Mouse (Mus musculus) liver, embryonic 12.5 days (tissue): ENCODE measurements around the gene D130052B06Rik. TPM values are rescaled to one million over a fixed set of nuclear protein-coding genes. Genes with fewer than 3 reads are reported as not detected.

Experiments used
- ATAC-seq: fragments of 200-750 bp; cut with Nextera tagmentation; 2 replicates; pipeline ENCODE4 v1.8.0; 2017; ENCODE audit warnings: moderate number of reproducible peaks, mild to moderate bottlenecking, moderate library complexity
- H3K27ac ChIP-seq: fragments of 300-500 bp; sonication (generic); 2 replicates; pipeline ENCODE4 v1.5.1; 2016; ENCODE audit warnings: mild to moderate bottlenecking
- H3K27me3 ChIP-seq: fragments of 300-500 bp; sonication (generic); replicated peaks from 2 replicates; pipeline ENCODE4 v1.6.1; 2016; ENCODE audit warnings: mild to moderate bottlenecking, moderate library complexity
- H3K36me3 ChIP-seq: fragments of 300-500 bp; sonication (generic); 2 replicates; pipeline ENCODE4 v1.6.1; 2016; ENCODE audit warnings: mild to moderate bottlenecking, moderate library complexity
- H3K4me1 ChIP-seq: fragments of 300-500 bp; sonication (generic); 2 replicates; pipeline ENCODE4 v1.6.1; 2016
- H3K4me2 ChIP-seq: fragments of 300-500 bp; sonication (generic); 2 replicates; pipeline ENCODE4 v1.6.1; 2016; ENCODE audit warnings: mild to moderate bottlenecking, moderate library complexity
- H3K4me3 ChIP-seq: fragments of 300-500 bp; sonication (generic); 2 replicates; pipeline ENCODE4 v1.5.1; 2016; ENCODE audit warnings: mild to moderate bottlenecking, moderate library complexity
- H3K9ac ChIP-seq: fragments of 300-500 bp; sonication (generic); 2 replicates; pipeline ENCODE4 v1.6.1; 2016; ENCODE audit warnings: mild to moderate bottlenecking, moderate library complexity
- H3K9me3 ChIP-seq: fragments of 300-500 bp; sonication (generic); replicated peaks from 2 replicates; pipeline ENCODE4 v1.6.1; 2016; ENCODE audit warnings: mild to moderate bottlenecking, moderate library complexity
- WGBS: fragments of 180-500 bp; shearing (Covaris S2); methylation state at CpG from one replicate; pipeline ENCODE4 v1.1.7; 2016; ENCODE audit not compliant: insufficient replicate concordance; 5-methylcytosine and 5-hydroxymethylcytosine counted together
- polyA plus RNA-seq: library from polyadenylated mRNA; unstranded; fragments of >200 nt; fragmentation: Nextera tagmentation; extraction: Ambion mirVana; gene quantifications from 2 replicates; pipeline ENCODE4 v1.2.1, GENCODE M21; 2016

D130052B06Rik gene
- polyA plus RNA-seq, 1 experiment from 2014 or later = not detected

GRCm38 (mm10) chr11:33607784-33608183, 8.7 kb downstream of the D130052B06Rik start:
- Histone ChIP-seq H3K9me3 (no peaks in the 10 kb centered on the region), H3K27me3 (no peaks in the 10 kb centered on the region), H3K36me3 (no peaks in the 10 kb centered on the region), H3K4me2 (no peak overlapping the region), H3K9ac (no peak overlapping the region), H3K4me3 (no peak overlapping the region), H3K27ac (no peak overlapping the region), H3K4me1 (no peaks in the 10 kb centered on the region)
- 51% methylated on average over 3 of the region's 3 CpGs for WGBS
- no peak for ATAC-seq

- H3K27me3 ChIP-seq = no peaks in the 10 kb centered on the region; the same call in 1 of the 2 replicates
- WGBS = 8% methylated on average over 15 of the region's 15 CpGs
- no peak overlapping the region for H3K4me2 ChIP-seq
- H3K4me3 ChIP-seq = no peak overlapping the region
- H3K4me1 ChIP-seq = no peaks in the 10 kb centered on the region
- H3K9me3 ChIP-seq = no peaks in the 10 kb centered on the region
- no peak overlapping the region for H3K27ac ChIP-seq
- no peaks in the 10 kb centered on the region for H3K36me3 ChIP-seq
- no peak overlapping the region for H3K9ac ChIP-seq
- no peak for ATAC-seq
These were observed 15.1 kb downstream of the D130052B06Rik start for GRCm38 (mm10) chr11:33614218-33614617.

GRCm38 (mm10) chr11:33627136-33627742, 28.1 kb downstream of the D130052B06Rik start:
- ATAC-seq = no peak
- H3K27ac ChIP-seq = no peak overlapping the region
- no peak overlapping the region for H3K9ac ChIP-seq
- no peak overlapping the region for H3K4me3 ChIP-seq
- no peak overlapping the region for H3K4me2 ChIP-seq
- H3K36me3 ChIP-seq = no peaks in the 10 kb centered on the region
- no peaks in the 10 kb centered on the region for H3K27me3 ChIP-seq
- WGBS = 58% methylated on average over 4 of the region's 4 CpGs
- H3K9me3 ChIP-seq = no peaks in the 10 kb centered on the region
- no peaks in the 10 kb centered on the region for H3K4me1 ChIP-seq

GRCm38 (mm10) chr11:33637107-33637506, 38.0 kb downstream of the D130052B06Rik start:
- ATAC-seq = no peak

GRCm38 (mm10) chr11:33649358-33649757, 50.3 kb downstream of the D130052B06Rik start:
- Histone ChIP-seq H3K27ac (no peak overlapping the region), H3K4me2 (no peak overlapping the region), H3K9ac (no peak overlapping the region), H3K9me3 (no peaks in the 10 kb centered on the region), H3K4me3 (no peak overlapping the region), H3K36me3 (no peaks in the 10 kb centered on the region), H3K4me1 (no peaks in the 10 kb centered on the region), H3K27me3 (no peaks in the 10 kb centered on the region)
- ATAC-seq = no peak
- 60% methylated on average over 2 of the region's 2 CpGs for WGBS

More at GRCm38 (mm10) chr11:33637107-33637506, 38.0 kb downstream of the D130052B06Rik start:
- Histone ChIP-seq H3K4me3 (no peak overlapping the region), H3K27me3 (no peaks in the 10 kb centered on the region), H3K4me1 (no peaks in the 10 kb centered on the region), H3K9me3 (no peaks in the 10 kb centered on the region), H3K36me3 (no peaks in the 10 kb centered on the region), H3K4me2 (no peak overlapping the region), H3K9ac (no peak overlapping the region), H3K27ac (no peak overlapping the region)
- WGBS = 28% methylated on average over 2 of the region's 2 CpGs

- WGBS = 45% methylated on average over 2 of the region's 2 CpGs
- no peaks in the 10 kb centered on the region for H3K27me3 ChIP-seq
- H3K4me3 ChIP-seq = no peak overlapping the region
- no peaks in the 10 kb centered on the region for H3K4me1 ChIP-seq
- H3K27ac ChIP-seq = no peak overlapping the region
- H3K36me3 ChIP-seq = no peaks in the 10 kb centered on the region
- no peak overlapping the region for H3K9ac ChIP-seq
- ATAC-seq = no peak
- H3K9me3 ChIP-seq = no peaks in the 10 kb centered on the region
- H3K4me2 ChIP-seq = no peak overlapping the region
These were observed 55.4 kb downstream of the D130052B06Rik start for GRCm38 (mm10) chr11:33654485-33654884.

GRCm38 (mm10) chr11:33655221-33655620, 56.1 kb downstream of the D130052B06Rik start:
- Histone ChIP-seq H3K27ac (no peak overlapping the region), H3K36me3 (no peaks in the 10 kb centered on the region), H3K9ac (no peak overlapping the region), H3K4me1 (no peaks in the 10 kb centered on the region), H3K27me3 (no peaks in the 10 kb centered on the region), H3K4me3 (no peak overlapping the region), H3K4me2 (no peak overlapping the region), H3K9me3 (no peaks in the 10 kb centered on the region)
- 45% methylated on average over 3 of the region's 3 CpGs for WGBS
- ATAC-seq = no peak

GRCm38 (mm10) chr11:33655861-33656593, 56.9 kb downstream of the D130052B06Rik start:
- Histone ChIP-seq H3K27ac (no peak overlapping the region), H3K4me3 (no peak overlapping the region), H3K4me1 (no peaks in the 10 kb centered on the region), H3K4me2 (no peak overlapping the region), H3K9me3 (no peaks in the 10 kb centered on the region), H3K27me3 (no peaks in the 10 kb centered on the region), H3K9ac (no peak overlapping the region), H3K36me3 (no peaks in the 10 kb centered on the region)
- 73% methylated on average over 7 of the region's 7 CpGs for WGBS
- ATAC-seq = no peak

GRCm38 (mm10) chr11:33660016-33660913, 61.2 kb downstream of the D130052B06Rik start:
- ATAC-seq = no peak
- Histone ChIP-seq H3K36me3 (no peaks in the 10 kb centered on the region), H3K27me3 (no peaks in the 10 kb centered on the region), H3K9ac (no peak overlapping the region), H3K4me1 (no peaks in the 10 kb centered on the region), H3K27ac (no peak overlapping the region), H3K4me2 (no peak overlapping the region), H3K4me3 (no peak overlapping the region), H3K9me3 (no peaks in the 10 kb centered on the region)
- WGBS = 50% methylated on average over 13 of the region's 13 CpGs

- ATAC-seq = no peak
- Histone ChIP-seq H3K27me3 (no peaks in the 10 kb centered on the region), H3K4me3 (no peak overlapping the region), H3K36me3 (no peaks in the 10 kb centered on the region), H3K4me2 (no peak overlapping the region), H3K9ac (no peak overlapping the region), H3K9me3 (no peaks in the 10 kb centered on the region), H3K4me1 (no peaks in the 10 kb centered on the region), H3K27ac (no peak overlapping the region)
- WGBS = 62% methylated on average over 2 of the region's 2 CpGs
These were observed 64.5 kb downstream of the D130052B06Rik start for GRCm38 (mm10) chr11:33663599-33663998.

GRCm38 (mm10) chr11:33668376-33668775, 69.3 kb downstream of the D130052B06Rik start:
- H3K4me3 ChIP-seq = no peak overlapping the region

More at GRCm38 (mm10) chr11:33668376-33668775, 69.3 kb downstream of the D130052B06Rik start:
- H3K4me2 ChIP-seq = no peak overlapping the region
- H3K9me3 ChIP-seq = no peaks in the 10 kb centered on the region
- no peak overlapping the region for H3K9ac ChIP-seq
- no peaks in the 10 kb centered on the region for H3K27me3 ChIP-seq
- no peaks in the 10 kb centered on the region for H3K36me3 ChIP-seq
- ATAC-seq = no peak
- H3K4me1 ChIP-seq = no peaks in the 10 kb centered on the region
- WGBS = 52% methylated on average over 6 of the region's 6 CpGs
- no peak overlapping the region for H3K27ac ChIP-seq
